Mouse (Mus musculus) liver, postnatal 0 days (tissue): Measurements from ENCODE around the gene Poc1b. TPM values are rescaled to one million over a fixed set of nuclear protein-coding genes. Genes with fewer than 3 reads are reported as not detected.
"Not testable (repeated sequence)": the region's sequence is repeated elsewhere in the genome, so short reads cannot be mapped to it uniquely, and the experiment has no call there.

Experiments used
- ATAC-seq: fragments of 200-750 bp; cut with Nextera tagmentation; 2 replicates; pipeline ENCODE4 v1.8.0; 2017; ENCODE audit warnings: mild to moderate bottlenecking, moderate library complexity
- DNase-seq: peaks from one replicate; pipeline ENCODE4 v3.0.0-alpha.2; 2016
- H3K27ac ChIP-seq: fragments of 300-500 bp; sonication (generic); 2 replicates; pipeline ENCODE4 v1.5.1; 2014; ENCODE audit warnings: antibody characterized with exemption, moderate library complexity, mild to moderate bottlenecking, low read depth
- H3K27me3 ChIP-seq: fragments of 300-500 bp; sonication (generic); 2 replicates; pipeline ENCODE4 v1.6.1; 2014; ENCODE audit warnings: low read length, control low read depth, mixed read lengths; ENCODE audit not compliant: insufficient read depth
- H3K36me3 ChIP-seq: fragments of 300-500 bp; sonication (generic); replicated peaks from 2 replicates; pipeline ENCODE4 v1.6.1; 2014; ENCODE audit warnings: mild to moderate bottlenecking, control low read depth, low read length, moderate library complexity, mixed read lengths; ENCODE audit not compliant: insufficient read depth
- H3K4me1 ChIP-seq: fragments of 300-500 bp; sonication (generic); 2 replicates; pipeline ENCODE4 v1.6.1; 2014; ENCODE audit warnings: antibody characterized with exemption, mild to moderate bottlenecking, control low read depth; ENCODE audit not compliant: insufficient read depth
- H3K4me2 ChIP-seq: fragments of 300-500 bp; sonication (generic); 2 replicates; pipeline ENCODE4 v1.6.1; 2014; ENCODE audit warnings: low read depth, mild to moderate bottlenecking, low read length, moderate library complexity, mixed read lengths
- H3K4me3 ChIP-seq: fragments of 300-500 bp; sonication (generic); 2 replicates; pipeline ENCODE4 v1.5.1; 2014; ENCODE audit warnings: low read depth, low read length
- H3K9ac ChIP-seq: fragments of 300-500 bp; sonication (generic); replicated peaks from 2 replicates; pipeline ENCODE4 v1.6.1; 2014; ENCODE audit warnings: mild to moderate bottlenecking, moderate library complexity
- H3K9me3 ChIP-seq: fragments of 300-500 bp; sonication (generic); 2 replicates; pipeline ENCODE4 v1.6.1; 2016; ENCODE audit warnings: mild to moderate bottlenecking, control low read depth, low read length, mixed read lengths
- CTCF ChIP-seq: sonication (generic); IDR thresholded peaks from 2 replicates; pipeline ENCODE4 v1.5.1; 2016; ENCODE audit warnings: antibody characterized with exemption, low read depth
- EP300 ChIP-seq: IDR thresholded peaks from 2 replicates; pipeline ENCODE4 v1.6.1; 2016; ENCODE audit warnings: antibody characterized with exemption, low read depth, mild to moderate bottlenecking
- WGBS: fragments of 180-500 bp; shearing (Covaris S2); extraction: QIAGEN DNeasy Blood & Tissue Kit; methylation state at CpG from one replicate; pipeline ENCODE4 v1.1.7; 2014; ENCODE audit not compliant: insufficient replicate concordance; 5-methylcytosine and 5-hydroxymethylcytosine counted together
- polyA plus RNA-seq: library from polyadenylated mRNA; unstranded; fragments of >200 nt; fragmentation: Nextera tagmentation; extraction: Ambion mirVana; gene quantifications from 2 replicates; pipeline ENCODE4 v1.2.1, GENCODE M21; 2015

Gene Poc1b
- polyA plus RNA-seq, 1 experiment from 2014 or later = 3.9 TPM

GRCm38 (mm10) chr10:99207121-99207520 is 100.3 kb downstream of the Poc1b start:
- Histone ChIP-seq H3K4me1 (peaks cover 14% of the 10 kb centered on the region), H3K36me3 (no peaks in the 10 kb centered on the region), H3K27me3 (no peaks in the 10 kb centered on the region), H3K9me3 (no peaks in the 10 kb centered on the region), H3K4me2 (no peak overlapping the region), H3K4me3 (no peak overlapping the region), H3K9ac (no peak overlapping the region), H3K27ac (peak overlapping the region; percentile 34; the same call in 1 of the 2 replicates)
- 36% methylated on average over 2 of the region's 2 CpGs for WGBS
- no peak for DNase-seq
- TF ChIP-seq CTCF (no peak), EP300 (no peak)
- ATAC-seq = no peak

- no peak overlapping the region for H3K27ac ChIP-seq
- no peak for TF ChIP-seq EP300
- WGBS = 67% methylated on average over 13 of the region's 13 CpGs
- H3K27me3 ChIP-seq = no peaks in the 10 kb centered on the region
- no peak overlapping the region for H3K9ac ChIP-seq
- no peak overlapping the region for H3K4me2 ChIP-seq
- ATAC-seq (no peak), DNase-seq (no peak)
- H3K4me1 ChIP-seq = peaks cover 9% of the 10 kb centered on the region
- H3K4me3 ChIP-seq = no peak overlapping the region
- H3K36me3 ChIP-seq = no peaks in the 10 kb centered on the region
- no peaks in the 10 kb centered on the region for H3K9me3 ChIP-seq
Observed at GRCm38 (mm10) chr10:99209146-99209800, 102.4 kb downstream of the Poc1b start.

- 75% methylated on average over 6 of the region's 6 CpGs for WGBS
- H3K27ac ChIP-seq = peak overlapping the region; percentile 72
- H3K9me3 ChIP-seq = no peaks in the 10 kb centered on the region
- no peak overlapping the region for H3K4me3 ChIP-seq
- no peaks in the 10 kb centered on the region for H3K27me3 ChIP-seq
- DNase-seq (no peak), ATAC-seq (no peak)
- H3K36me3 ChIP-seq = no peaks in the 10 kb centered on the region
- H3K9ac ChIP-seq = no peak overlapping the region
- TF ChIP-seq CTCF (no peak), EP300 (no peak)
- H3K4me2 ChIP-seq = no peak overlapping the region
- H3K4me1 ChIP-seq = peaks cover 9% of the 10 kb centered on the region
Observed at GRCm38 (mm10) chr10:99211021-99211420, 104.2 kb downstream of the Poc1b start.

GRCm38 (mm10) chr10:99211503-99212265 is 104.8 kb downstream of the Poc1b start:
- H3K27me3 ChIP-seq = no peaks in the 10 kb centered on the region
- H3K27ac ChIP-seq = peak overlapping the region; percentile 72
- WGBS = 58% methylated on average over 9 of the region's 9 CpGs
- H3K4me1 ChIP-seq = peaks cover 9% of the 10 kb centered on the region
- H3K36me3 ChIP-seq = no peaks in the 10 kb centered on the region
- H3K9me3 ChIP-seq = no peaks in the 10 kb centered on the region
- no peak for TF ChIP-seq CTCF
- TF ChIP-seq EP300 = no peak
- H3K4me2 ChIP-seq = no peak overlapping the region
- H3K9ac ChIP-seq = no peak overlapping the region
- no peak for DNase-seq
- ATAC-seq = peak; percentile 79
- H3K4me3 ChIP-seq = no peak overlapping the region

- DNase-seq (no peak), ATAC-seq (no peak)
- H3K27ac ChIP-seq = peak overlapping the region; percentile 13; the same call in 1 of the 2 replicates
- no peak overlapping the region for H3K9ac ChIP-seq
- H3K4me2 ChIP-seq = no peak overlapping the region
- TF ChIP-seq EP300 = no peak
- no peak for TF ChIP-seq CTCF
- no peaks in the 10 kb centered on the region for H3K9me3 ChIP-seq
- no peaks in the 10 kb centered on the region for H3K27me3 ChIP-seq
- no peaks in the 10 kb centered on the region for H3K36me3 ChIP-seq
- 74% methylated on average over 15 of the region's 15 CpGs for WGBS
- H3K4me3 ChIP-seq = no peak overlapping the region
- H3K4me1 ChIP-seq = peaks cover 7% of the 10 kb centered on the region
Observed at GRCm38 (mm10) chr10:99214421-99215299, 107.8 kb downstream of the Poc1b start.

GRCm38 (mm10) chr10:99216570-99216969 is 109.7 kb downstream of the Poc1b start:
- ATAC-seq, H3K4me3 ChIP-seq: not testable (repeated sequence)
- WGBS = 86% methylated on average over 15 of the region's 15 CpGs

More at GRCm38 (mm10) chr10:99216570-99216969, 109.7 kb downstream of the Poc1b start:
- not testable (repeated sequence) for DNase-seq, H3K4me1 ChIP-seq, H3K4me2 ChIP-seq, H3K9ac ChIP-seq, H3K9me3 ChIP-seq, H3K27ac ChIP-seq, H3K36me3 ChIP-seq, H3K27me3 ChIP-seq
